Mouse (Mus musculus): ENCODE results near the gene Dctn2. TPM values are rescaled to one million over a fixed set of nuclear protein-coding genes. Genes with fewer than 3 reads are reported as not detected.

The Dctn2 gene
- polyA plus RNA-seq, 1 experiment: 94.8 TPM

DNA sequence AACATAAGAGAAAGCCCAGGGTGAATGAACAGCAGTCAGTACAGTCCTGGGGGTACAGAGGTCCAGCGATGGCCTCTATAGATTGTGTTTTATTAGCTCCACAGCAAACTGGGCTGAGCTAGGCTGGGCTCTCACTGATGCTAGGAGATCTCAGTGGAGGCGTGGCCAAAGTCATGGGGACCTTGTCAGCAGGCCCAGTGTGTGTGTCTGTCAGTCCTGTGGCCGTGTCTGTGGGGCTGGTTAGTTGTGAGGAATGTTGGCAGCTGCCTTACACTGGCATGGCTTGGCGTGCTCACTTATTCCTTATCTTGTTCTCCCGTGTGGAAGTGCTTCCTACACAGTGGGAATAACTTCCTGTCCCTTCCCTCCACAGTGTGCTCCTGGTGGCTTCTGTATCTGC is 2.2 kb downstream of the Dctn2 start:
- DNase-seq (ENCODE audit: low read depth in 1 of 2, low spot score in 2 of 2): no peak
- Histone ChIP-seq H3K36me3 (ENCODE audit: control insufficient read depth, insufficient read depth, low read length) (peaks cover 2% of the 10 kb centered on the region), H3K27me3 (ENCODE audit: control insufficient read depth, insufficient read depth, low read length) (no peaks in the 10 kb centered on the region), H3K4me1 (ENCODE audit: control insufficient read depth, insufficient read depth, insufficient read length) (peaks cover 3% of the 10 kb centered on the region; the same call in 1 of the 2 replicates), H3K27ac (ENCODE audit: insufficient read depth, low read length) (no peak overlapping the region), H3K4me3 (ENCODE audit: extremely low read depth, insufficient read depth, insufficient read length) (no peak overlapping the region)
- WGBS: 86% methylated on average over 5 of the region's 5 CpGs
- TF ChIP-seq POLR2A (IDR thresholded peaks at IDR 0.05; ENCODE audit: low read depth, low read length) (no peak), CTCF (IDR thresholded peaks at IDR 0.05; ENCODE audit: extremely low read depth, insufficient read depth, insufficient read length, insufficient replicate concordance) (no peak)

DNA sequence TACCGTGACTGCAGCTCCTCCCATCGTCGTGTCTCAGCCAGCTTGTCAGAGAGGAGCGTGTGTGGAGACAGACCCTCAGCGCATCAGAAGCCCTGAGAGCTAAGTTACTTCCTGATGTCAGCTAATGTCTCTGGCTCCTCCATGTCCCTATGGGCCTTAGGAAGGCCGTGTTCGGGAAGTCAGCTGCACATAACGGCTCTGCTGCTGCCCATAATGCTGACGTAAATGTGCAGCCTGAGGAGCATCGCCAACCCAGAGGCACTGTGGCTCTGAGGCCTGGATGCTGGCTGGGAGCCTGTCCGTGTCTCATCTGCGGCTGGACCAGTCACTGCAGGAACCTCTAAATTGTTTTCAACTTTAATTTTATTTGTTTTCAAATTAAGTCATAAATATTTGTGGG is 2.9 kb downstream of the Dctn2 start:
- peaks cover 3% of the 10 kb centered on the region; the same call in 1 of the 2 replicates for H3K4me1 ChIP-seq (ENCODE audit: control insufficient read depth, insufficient read depth, insufficient read length)
- no peaks in the 10 kb centered on the region for H3K27me3 ChIP-seq (ENCODE audit: control insufficient read depth, insufficient read depth, low read length)
- 92% methylated on average over 12 of the region's 12 CpGs for WGBS
- no peak overlapping the region for H3K4me3 ChIP-seq (ENCODE audit: extremely low read depth, insufficient read depth, insufficient read length)
- peaks cover 2% of the 10 kb centered on the region for H3K36me3 ChIP-seq (ENCODE audit: control insufficient read depth, insufficient read depth, low read length)
- no peak overlapping the region for H3K27ac ChIP-seq (ENCODE audit: insufficient read depth, low read length)
- TF ChIP-seq CTCF (IDR thresholded peaks at IDR 0.05; ENCODE audit: extremely low read depth, insufficient read depth, insufficient read length, insufficient replicate concordance) (no peak), POLR2A (IDR thresholded peaks at IDR 0.05; ENCODE audit: low read depth, low read length) (no peak)
- no peak for DNase-seq (ENCODE audit: low read depth in 1 of 2, low spot score in 2 of 2)

DNA sequence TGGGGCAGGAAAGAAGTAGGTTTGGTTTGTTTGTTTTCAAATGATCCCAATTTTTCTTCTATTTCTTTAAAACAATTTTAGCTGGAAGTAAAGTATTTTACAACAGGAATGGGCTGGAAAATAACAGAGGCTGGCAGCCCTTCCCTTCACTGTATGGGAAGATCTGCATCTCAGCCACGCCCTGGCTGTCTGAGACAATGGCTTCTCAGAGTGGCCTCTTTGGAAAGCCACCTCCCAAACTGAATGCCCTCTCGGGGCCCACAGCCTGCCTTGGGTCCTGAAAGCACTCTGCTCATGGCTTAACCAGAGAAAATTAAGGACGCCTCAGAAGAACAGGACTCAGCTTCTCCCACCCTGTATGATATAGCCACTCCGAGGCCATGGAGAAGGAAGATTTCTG is 3.7 kb downstream of the Dctn2 start:
- WGBS: 90% methylated on average over 4 of the region's 4 CpGs
- TF ChIP-seq POLR2A (IDR thresholded peaks at IDR 0.05; ENCODE audit: low read depth, low read length): no peak
- TF ChIP-seq CTCF (IDR thresholded peaks at IDR 0.05; ENCODE audit: extremely low read depth, insufficient read depth, insufficient read length, insufficient replicate concordance): no peak
- H3K4me3 ChIP-seq (ENCODE audit: extremely low read depth, insufficient read depth, insufficient read length): no peak overlapping the region
- DNase-seq (ENCODE audit: low read depth in 1 of 2, low spot score in 2 of 2): no peak
- H3K36me3 ChIP-seq (ENCODE audit: control insufficient read depth, insufficient read depth, low read length): peaks cover 6% of the 10 kb centered on the region
- H3K4me1 ChIP-seq (ENCODE audit: control insufficient read depth, insufficient read depth, insufficient read length): peaks cover 3% of the 10 kb centered on the region; the same call in 1 of the 2 replicates
- H3K27me3 ChIP-seq (ENCODE audit: control insufficient read depth, insufficient read depth, low read length): no peaks in the 10 kb centered on the region
- no peak overlapping the region for H3K27ac ChIP-seq (ENCODE audit: insufficient read depth, low read length)

DNA sequence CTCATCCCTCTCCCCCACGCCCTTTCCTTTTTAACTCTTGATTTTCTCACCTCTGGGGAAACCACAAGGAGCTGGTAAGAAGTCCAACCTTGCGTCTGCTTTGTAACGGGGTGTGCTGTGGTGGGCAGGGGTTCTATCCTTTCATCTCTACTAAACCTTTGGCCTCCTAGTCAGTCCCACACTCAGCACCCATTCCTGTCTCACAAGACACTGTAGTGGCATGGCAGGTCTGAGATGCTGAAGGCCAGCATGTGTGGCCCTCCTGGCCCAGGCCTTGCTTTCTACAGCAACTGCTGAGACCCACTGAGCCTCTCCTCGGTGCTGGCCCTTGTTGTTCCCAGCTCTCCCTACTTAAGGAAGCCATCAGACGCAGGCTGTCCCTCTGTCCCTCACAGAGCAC is 6.2 kb downstream of the Dctn2 start:
- no peaks in the 10 kb centered on the region for H3K4me1 ChIP-seq (ENCODE audit: control insufficient read depth, insufficient read depth, insufficient read length)
- H3K36me3 ChIP-seq (ENCODE audit: control insufficient read depth, insufficient read depth, low read length): peaks cover 21% of the 10 kb centered on the region
- TF ChIP-seq CTCF (IDR thresholded peaks at IDR 0.05; ENCODE audit: extremely low read depth, insufficient read depth, insufficient read length, insufficient replicate concordance): no peak
- TF ChIP-seq POLR2A (IDR thresholded peaks at IDR 0.05; ENCODE audit: low read depth, low read length): no peak
- no peaks in the 10 kb centered on the region for H3K27me3 ChIP-seq (ENCODE audit: control insufficient read depth, insufficient read depth, low read length)
- H3K27ac ChIP-seq (ENCODE audit: insufficient read depth, low read length): no peak overlapping the region
- 89% methylated on average over 5 of the region's 5 CpGs for WGBS
- no peak for DNase-seq (ENCODE audit: low read depth in 1 of 2, low spot score in 2 of 2)
- no peak overlapping the region for H3K4me3 ChIP-seq (ENCODE audit: extremely low read depth, insufficient read depth, insufficient read length)

DNA sequence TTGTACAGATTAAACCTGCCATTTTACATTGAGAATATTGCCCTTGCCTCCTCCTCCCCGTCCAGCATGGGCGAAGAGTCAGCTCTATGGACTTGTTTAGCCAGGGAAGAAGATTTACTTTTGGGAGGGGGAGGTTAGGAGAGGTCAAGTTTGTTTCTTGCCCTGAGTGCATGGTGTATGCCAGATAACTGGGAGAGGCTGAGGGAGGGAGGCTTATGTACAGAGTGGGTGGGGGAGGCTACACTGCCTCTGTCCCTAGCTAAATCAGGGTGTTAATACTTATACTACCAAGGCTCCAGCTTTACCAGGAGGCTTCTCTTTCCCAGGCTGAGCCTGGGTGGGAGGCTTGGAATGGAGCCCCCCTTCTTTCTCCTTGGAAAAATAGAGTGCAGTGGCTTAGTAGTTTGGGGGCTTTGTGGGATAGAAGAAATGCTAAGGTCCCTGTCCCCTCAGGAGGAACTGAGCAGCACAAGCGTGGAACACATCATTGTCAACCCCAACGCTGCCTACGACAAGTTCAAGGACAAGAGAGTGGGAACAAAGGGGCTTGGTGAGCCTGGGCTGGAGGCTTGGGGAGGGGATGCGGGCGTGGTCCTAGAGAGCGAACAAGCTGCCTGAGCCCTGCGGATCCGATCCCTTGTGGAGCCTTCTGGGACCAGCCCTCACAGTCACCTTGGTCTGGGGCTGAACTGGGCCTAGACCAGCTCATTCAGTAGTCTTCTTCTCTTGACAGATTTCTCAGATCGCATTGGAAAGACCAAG is 8.3 kb downstream of the Dctn2 start:
- 97% methylated on average over 11 of the region's 11 CpGs for WGBS
- H3K36me3 ChIP-seq (ENCODE audit: control insufficient read depth, insufficient read depth, low read length): peaks cover 26% of the 10 kb centered on the region
- H3K4me1 ChIP-seq (ENCODE audit: control insufficient read depth, insufficient read depth, insufficient read length): no peaks in the 10 kb centered on the region
- DNase-seq (ENCODE audit: low read depth in 1 of 2, low spot score in 2 of 2): no peak
- TF ChIP-seq CTCF (IDR thresholded peaks at IDR 0.05; ENCODE audit: extremely low read depth, insufficient read depth, insufficient read length, insufficient replicate concordance) (no peak), POLR2A (IDR thresholded peaks at IDR 0.05; ENCODE audit: low read depth, low read length) (no peak)
- no peak overlapping the region for H3K4me3 ChIP-seq (ENCODE audit: extremely low read depth, insufficient read depth, insufficient read length)
- H3K27me3 ChIP-seq (ENCODE audit: control insufficient read depth, insufficient read depth, low read length): no peaks in the 10 kb centered on the region
- H3K27ac ChIP-seq (ENCODE audit: insufficient read depth, low read length): no peak overlapping the region

DNA sequence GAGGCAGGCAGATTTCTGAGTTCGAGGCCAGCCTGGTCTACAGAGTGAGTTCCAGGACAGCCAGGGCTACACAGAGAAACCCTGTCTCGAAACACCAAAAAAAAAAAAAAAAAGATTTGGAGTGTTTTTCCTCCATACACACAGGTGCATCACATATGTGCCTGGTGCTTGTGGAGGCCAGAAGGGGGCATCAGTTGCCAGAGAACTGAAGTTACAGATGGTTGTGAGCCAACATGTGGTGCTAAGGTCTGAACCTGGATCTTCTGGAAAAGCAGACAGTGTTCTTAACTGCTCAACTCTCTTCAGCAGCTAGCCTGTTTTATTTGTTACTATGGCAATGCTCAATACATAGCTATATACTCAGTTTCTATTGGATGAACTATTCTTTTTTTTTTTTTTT is 13.6 kb downstream of the Dctn2 start:
- H3K4me1 ChIP-seq (ENCODE audit: control insufficient read depth, insufficient read depth, insufficient read length): no peaks in the 10 kb centered on the region
- peaks cover 54% of the 10 kb centered on the region for H3K36me3 ChIP-seq (ENCODE audit: control insufficient read depth, insufficient read depth, low read length)
- H3K27me3 ChIP-seq (ENCODE audit: control insufficient read depth, insufficient read depth, low read length): no peaks in the 10 kb centered on the region
- no peak overlapping the region for H3K4me3 ChIP-seq (ENCODE audit: extremely low read depth, insufficient read depth, insufficient read length)
- 90% methylated on average over 2 of the region's 2 CpGs for WGBS
- no peak overlapping the region for H3K27ac ChIP-seq (ENCODE audit: insufficient read depth, low read length)
- DNase-seq (ENCODE audit: low read depth in 1 of 2, low spot score in 2 of 2): no peak
- TF ChIP-seq CTCF (IDR thresholded peaks at IDR 0.05; ENCODE audit: extremely low read depth, insufficient read depth, insufficient read length, insufficient replicate concordance) (no peak), POLR2A (IDR thresholded peaks at IDR 0.05; ENCODE audit: low read depth, low read length) (no peak)

DNA sequence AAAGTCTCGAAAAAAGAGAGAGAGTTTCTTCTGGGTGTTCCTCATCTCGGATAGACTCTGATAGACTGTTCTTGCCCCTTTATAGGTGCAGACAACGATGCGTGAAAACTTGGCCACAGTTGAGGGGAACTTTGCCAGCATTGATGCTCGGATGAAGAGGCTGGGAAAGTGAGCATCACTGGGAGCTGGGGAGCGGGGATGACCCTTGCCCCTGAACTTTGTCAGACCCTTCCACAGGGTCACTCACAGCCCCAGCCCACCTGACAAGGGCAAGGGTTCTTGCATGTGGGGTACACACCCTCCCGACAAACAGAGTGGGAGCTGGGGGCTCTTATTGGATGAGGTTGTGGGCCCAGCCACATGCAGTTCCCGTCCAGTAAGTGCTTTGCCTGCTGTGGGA is 15.1 kb downstream of the Dctn2 start:
- WGBS: 92% methylated on average over 8 of the region's 8 CpGs
- Histone ChIP-seq H3K4me3 (ENCODE audit: extremely low read depth, insufficient read depth, insufficient read length) (no peak overlapping the region), H3K27ac (ENCODE audit: insufficient read depth, low read length) (no peak overlapping the region), H3K36me3 (ENCODE audit: control insufficient read depth, insufficient read depth, low read length) (peaks cover 57% of the 10 kb centered on the region), H3K4me1 (ENCODE audit: control insufficient read depth, insufficient read depth, insufficient read length) (no peaks in the 10 kb centered on the region), H3K27me3 (ENCODE audit: control insufficient read depth, insufficient read depth, low read length) (no peaks in the 10 kb centered on the region)
- no peak for TF ChIP-seq CTCF (IDR thresholded peaks at IDR 0.05; ENCODE audit: extremely low read depth, insufficient read depth, insufficient read length, insufficient replicate concordance)
- TF ChIP-seq POLR2A (IDR thresholded peaks at IDR 0.05; ENCODE audit: low read depth, low read length): no peak
- no peak for DNase-seq (ENCODE audit: low read depth in 1 of 2, low spot score in 2 of 2)

Data from spleen, adult 2 months (tissue).